Mouse (Mus musculus) limb, embryonic 14.5 days (tissue): ENCODE measurements around the gene Fgd1. TPM values are rescaled to one million over a fixed set of nuclear protein-coding genes. Genes with fewer than 3 reads are reported as not detected.

Experiments used
- ATAC-seq: fragments of 200-750 bp; cut with Nextera tagmentation; 2 replicates; pipeline ENCODE4 v1.8.0; 2017; ENCODE audit warnings: low read depth, moderate number of reproducible peaks, moderate TSS enrichment; ENCODE audit not compliant: low FRiP score
- DNase-seq: peaks from one replicate; pipeline ENCODE4 v3.0.0-alpha.2; 2015; ENCODE audit warnings: low spot score
- H3K27ac ChIP-seq: fragments of 300-500 bp; sonication (generic); replicated peaks from 2 replicates; pipeline ENCODE4 v1.5.1; 2014; ENCODE audit warnings: low read depth, mild to moderate bottlenecking, low read length, moderate library complexity, mixed read lengths
- H3K27me3 ChIP-seq: fragments of 300-500 bp; sonication (generic); 2 replicates; pipeline ENCODE4 v1.6.1; 2014; ENCODE audit warnings: low read length, mixed read lengths; ENCODE audit not compliant: control insufficient read depth, insufficient read depth
- H3K36me3 ChIP-seq: fragments of 300-500 bp; sonication (generic); 2 replicates; pipeline ENCODE4 v1.6.1; 2014; ENCODE audit warnings: mild to moderate bottlenecking, low read length, moderate library complexity, mixed read lengths; ENCODE audit not compliant: control insufficient read depth, insufficient read depth
- H3K4me1 ChIP-seq: fragments of 300-500 bp; sonication (generic); 2 replicates; pipeline ENCODE4 v1.6.1; 2014; ENCODE audit warnings: antibody characterized with exemption, low read length, mixed read lengths; ENCODE audit not compliant: control insufficient read depth, insufficient read depth
- H3K4me2 ChIP-seq: fragments of 300-500 bp; sonication (generic); replicated peaks from 2 replicates; pipeline ENCODE4 v1.6.1; 2014; ENCODE audit warnings: low read depth, mild to moderate bottlenecking, low read length, moderate library complexity; ENCODE audit not compliant: severe bottlenecking
- H3K4me3 ChIP-seq: fragments of 300-500 bp; sonication (generic); replicated peaks from 2 replicates; pipeline ENCODE4 v1.5.1; 2014; ENCODE audit warnings: low read length
- H3K9ac ChIP-seq: fragments of 300-500 bp; sonication (generic); 2 replicates; pipeline ENCODE4 v1.6.1; 2014; ENCODE audit warnings: mild to moderate bottlenecking, low read depth, low read length, moderate library complexity; ENCODE audit not compliant: severe bottlenecking
- H3K9me3 ChIP-seq: fragments of 300-500 bp; sonication (generic); 2 replicates; pipeline ENCODE4 v1.6.1; 2016; ENCODE audit warnings: low read length; ENCODE audit not compliant: control insufficient read depth
- POLR2A ChIP-seq: fragments of 200-500 bp; IDR thresholded peaks from 2 replicates; pipeline ENCODE4 v1.8.0; 2012; ENCODE audit warnings: inconsistent platforms, mild to moderate bottlenecking, moderate library complexity, borderline replicate concordance; ENCODE audit not compliant: insufficient read depth, insufficient read length; ENCODE audit errors: extremely low read depth
- WGBS: fragments of 180-500 bp; shearing (Covaris S2); extraction: QIAGEN DNeasy Blood & Tissue Kit; methylation state at CpG from one replicate; pipeline ENCODE4 v1.1.7; 2014; 5-methylcytosine and 5-hydroxymethylcytosine counted together
- polyA plus RNA-seq, 2 experiments: library from polyadenylated mRNA; depleted of rRNA in 1 of 2; stranded (reverse) in 1 of 2; unstranded in 1 of 2; fragments of >200 nt; fragmentation: Nextera tagmentation in 1 of 2; extraction: Ambion mirVana in 1 of 2; gene quantifications; 2 replicates each; pipeline versions ENCODE4 v1.2.1 to v1.2.3; 2012 to 2014

Fgd1 gene
- polyA plus RNA-seq, 2 experiments = 15.7 to 42.8 TPM

GRCm38 (mm10) chrX:151049661-151050215, 3.8 kb downstream of the Fgd1 start:
- Histone ChIP-seq H3K4me3 (peak overlapping the region; percentile 64; the same call in 1 of the 2 replicates), H3K36me3 (no peaks in the 10 kb centered on the region), H3K9ac (no peak overlapping the region), H3K4me1 (0 out of 2 replicates have a peak, but pooled peaks cover 12% of the 10 kb centered on the region), H3K27me3 (no peaks in the 10 kb centered on the region), H3K9me3 (no peaks in the 10 kb centered on the region), H3K27ac (no peak overlapping the region), H3K4me2 (peak overlapping the region; percentile 68)
- 53% methylated on average over 8 of the region's 8 CpGs for WGBS
- TF ChIP-seq POLR2A = no peak
- ATAC-seq = no peak
- no peak for DNase-seq

GRCm38 (mm10) chrX:151050337-151050736, 4.4 kb downstream of the Fgd1 start:
- no peaks in the 10 kb centered on the region for H3K36me3 ChIP-seq
- ATAC-seq (no peak), DNase-seq (no peak)
- H3K27me3 ChIP-seq = no peaks in the 10 kb centered on the region
- H3K4me3 ChIP-seq = no peak overlapping the region
- no peak overlapping the region for H3K9ac ChIP-seq
- H3K4me1 ChIP-seq = 0 out of 2 replicates have a peak, but pooled peaks cover 12% of the 10 kb centered on the region
- no peaks in the 10 kb centered on the region for H3K9me3 ChIP-seq
- no peak for TF ChIP-seq POLR2A
- H3K4me2 ChIP-seq = no peak overlapping the region
- 70% methylated on average over 7 of the region's 7 CpGs for WGBS
- H3K27ac ChIP-seq = no peak overlapping the region

GRCm38 (mm10) chrX:151054489-151054888, 8.5 kb downstream of the Fgd1 start:
- no peak for TF ChIP-seq POLR2A
- no peak overlapping the region for H3K9ac ChIP-seq
- H3K9me3 ChIP-seq = no peaks in the 10 kb centered on the region
- H3K27ac ChIP-seq = 0 out of 2 replicates have a peak overlapping the region, but pooled peaks have one; percentile 63
- DNase-seq (no peak), ATAC-seq (no peak)
- H3K36me3 ChIP-seq = no peaks in the 10 kb centered on the region
- no peaks in the 10 kb centered on the region for H3K27me3 ChIP-seq
- H3K4me2 ChIP-seq = peak overlapping the region; percentile 26; the same call in 1 of the 2 replicates
- H3K4me1 ChIP-seq = 0 out of 2 replicates have a peak, but pooled peaks cover 9% of the 10 kb centered on the region
- WGBS = 28% methylated on average over 4 of the region's 6 CpGs
- no peak overlapping the region for H3K4me3 ChIP-seq

GRCm38 (mm10) chrX:151055559-151055958, 9.6 kb downstream of the Fgd1 start:
- DNase-seq (no peak), ATAC-seq (no peak)
- no peak for TF ChIP-seq POLR2A
- H3K4me3 ChIP-seq = no peak overlapping the region
- WGBS = 15% methylated on average over 1 of the region's 1 CpGs
- no peak overlapping the region for H3K9ac ChIP-seq
- H3K4me1 ChIP-seq = 0 out of 2 replicates have a peak, but pooled peaks cover 7% of the 10 kb centered on the region
- H3K4me2 ChIP-seq = no peak overlapping the region
- no peaks in the 10 kb centered on the region for H3K27me3 ChIP-seq
- no peak overlapping the region for H3K27ac ChIP-seq
- H3K9me3 ChIP-seq = no peaks in the 10 kb centered on the region
- no peaks in the 10 kb centered on the region for H3K36me3 ChIP-seq

- H3K36me3 ChIP-seq = no peaks in the 10 kb centered on the region
- H3K4me3 ChIP-seq = no peak overlapping the region
- no peak overlapping the region for H3K4me2 ChIP-seq
- ATAC-seq (no peak), DNase-seq (no peak)
- 75% methylated on average over 1 of the region's 1 CpGs for WGBS
- H3K9me3 ChIP-seq = no peaks in the 10 kb centered on the region
- H3K9ac ChIP-seq = no peak overlapping the region
- H3K4me1 ChIP-seq = 0 out of 2 replicates have a peak, but pooled peaks cover 3% of the 10 kb centered on the region
- no peak overlapping the region for H3K27ac ChIP-seq
- TF ChIP-seq POLR2A = no peak
- H3K27me3 ChIP-seq = no peaks in the 10 kb centered on the region
These were observed 13.4 kb downstream of the Fgd1 start for GRCm38 (mm10) chrX:151059346-151059745.
